Mouse (Mus musculus) neural tube, embryonic 14.5 days (tissue): ENCODE data around the gene 9130213A22Rik. TPM values are rescaled to one million over a fixed set of nuclear protein-coding genes. Genes with fewer than 3 reads are reported as not detected.

Experiments used
- ATAC-seq: fragments of 200-750 bp; cut with Nextera tagmentation; 2 replicates; pipeline ENCODE4 v1.8.0; 2017; ENCODE audit warnings: low read depth, mild to moderate bottlenecking, moderate TSS enrichment, moderate library complexity
- H3K27ac ChIP-seq: fragments of 300-500 bp; sonication (generic); 2 replicates; pipeline ENCODE4 v1.5.1; 2014; ENCODE audit warnings: low read depth, mild to moderate bottlenecking, control low read depth, low read length, moderate library complexity, mixed read lengths
- H3K27me3 ChIP-seq: fragments of 300-500 bp; sonication (generic); 2 replicates; pipeline ENCODE4 v1.6.1; 2014; ENCODE audit warnings: low read length; ENCODE audit not compliant: control insufficient read depth, insufficient read depth
- H3K36me3 ChIP-seq: fragments of 300-500 bp; sonication (generic); 2 replicates; pipeline ENCODE4 v1.6.1; 2014; ENCODE audit warnings: low read length, mixed read lengths; ENCODE audit not compliant: control insufficient read depth, insufficient read depth
- H3K4me1 ChIP-seq: fragments of 300-500 bp; sonication (generic); 2 replicates; pipeline ENCODE4 v1.6.1; 2014; ENCODE audit warnings: low read length; ENCODE audit not compliant: control insufficient read depth, insufficient read depth
- H3K4me2 ChIP-seq: fragments of 300-500 bp; sonication (generic); 2 replicates; pipeline ENCODE4 v1.6.1; 2014; ENCODE audit warnings: mild to moderate bottlenecking, low read depth, low read length, control low read depth
- H3K4me3 ChIP-seq: fragments of 300-500 bp; sonication (generic); 2 replicates; pipeline ENCODE4 v1.5.1; 2014; ENCODE audit warnings: low read depth, low read length, control low read depth, mixed read lengths
- H3K9ac ChIP-seq: fragments of 300-500 bp; sonication (generic); replicated peaks from 2 replicates; pipeline ENCODE4 v1.6.1; 2014; ENCODE audit warnings: low read depth, mild to moderate bottlenecking, control low read depth, low read length, mixed read lengths
- H3K9me3 ChIP-seq: fragments of 300-500 bp; sonication (generic); 2 replicates; pipeline ENCODE4 v1.6.1; 2016; ENCODE audit warnings: low read length; ENCODE audit not compliant: control insufficient read depth
- WGBS: fragments of 180-500 bp; shearing (Covaris S2); extraction: QIAGEN DNeasy Blood & Tissue Kit; methylation state at CpG from one replicate; pipeline ENCODE4 v1.1.7; 2014; 5-methylcytosine and 5-hydroxymethylcytosine counted together
- polyA plus RNA-seq: library from polyadenylated mRNA; unstranded; fragments of >200 nt; fragmentation: Nextera tagmentation; extraction: Ambion mirVana; gene quantifications from 2 replicates; pipeline ENCODE4 v1.2.1, GENCODE M21; 2014

9130213A22Rik gene
- polyA plus RNA-seq, 1 experiment from 2014 or later = 0.48 TPM

DNA sequence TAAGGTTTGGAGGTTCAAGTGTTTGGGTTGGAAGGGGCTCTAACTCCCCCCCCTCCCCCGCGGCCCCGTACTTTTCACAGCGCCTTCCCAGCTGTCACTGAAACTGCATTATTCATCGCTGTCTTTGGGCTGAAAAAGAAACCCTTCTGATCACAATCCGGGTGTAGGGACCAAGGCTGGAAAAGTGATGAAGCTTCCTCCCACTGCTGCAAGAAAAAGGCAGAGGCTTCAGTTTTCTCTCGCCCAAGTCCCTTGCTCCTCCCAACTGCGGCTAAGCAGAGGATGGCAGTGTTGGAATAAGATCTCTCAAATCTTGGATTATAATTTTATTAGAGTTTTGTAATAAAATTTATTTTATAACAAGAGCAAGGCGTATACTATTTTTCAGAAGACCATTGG is 49.7 kb downstream of the 9130213A22Rik start:
- WGBS = 5% methylated on average over 9 of the region's 9 CpGs
- ATAC-seq = no peak
- H3K36me3 ChIP-seq = no peaks in the 10 kb centered on the region
- H3K27ac ChIP-seq = peak overlapping the region; percentile 98
- H3K4me3 ChIP-seq = peak overlapping the region; percentile 30
- H3K9ac ChIP-seq = peak overlapping the region; percentile 78
- H3K4me1 ChIP-seq = peaks cover 15% of the 10 kb centered on the region
- H3K4me2 ChIP-seq = peak overlapping the region; percentile 55
- H3K27me3 ChIP-seq = no peaks in the 10 kb centered on the region
- H3K9me3 ChIP-seq = no peaks in the 10 kb centered on the region

DNA sequence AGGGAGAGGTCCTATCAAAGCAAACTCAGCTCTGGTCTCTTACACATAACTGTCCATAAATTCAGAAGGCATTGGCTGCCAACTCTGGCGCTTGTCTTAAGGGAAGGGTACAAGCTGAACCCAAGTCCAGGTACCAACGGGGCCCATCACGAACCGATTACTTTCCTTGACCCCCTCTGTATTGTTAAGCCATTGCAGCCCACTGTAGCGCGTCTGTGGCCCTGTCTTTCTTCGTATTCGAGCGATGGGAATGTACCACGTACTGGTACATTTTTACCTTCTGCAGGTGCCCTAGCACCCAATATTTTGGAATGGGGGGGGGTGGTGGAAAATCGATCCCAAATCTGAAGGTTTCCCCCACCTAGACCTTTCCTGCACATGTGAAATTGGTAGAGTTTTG is 50.2 kb downstream of the 9130213A22Rik start:
- 90% methylated on average over 11 of the region's 11 CpGs for WGBS

DNA sequence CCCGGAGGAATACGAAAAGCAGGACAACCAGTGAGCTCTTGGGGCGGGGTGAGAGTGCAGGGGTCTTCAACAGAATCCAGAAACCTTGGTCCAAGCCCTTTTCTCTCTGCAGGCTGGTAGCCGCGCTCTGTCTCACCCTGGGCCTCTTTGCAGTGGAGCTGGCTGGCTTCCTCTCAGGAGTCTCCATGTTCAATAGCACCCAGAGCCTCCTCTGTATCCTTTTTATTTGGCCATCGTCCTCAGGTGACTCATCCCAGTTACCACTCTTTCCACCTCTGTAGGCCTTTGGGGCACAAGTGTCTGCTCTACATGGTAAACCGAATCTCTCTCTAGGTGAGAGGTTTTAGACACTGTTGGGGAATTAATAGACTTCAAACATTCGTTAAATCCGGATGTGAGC is 51.1 kb downstream of the 9130213A22Rik start:
- Histone ChIP-seq H3K4me3 (peak overlapping the region; percentile 60), H3K27me3 (no peaks in the 10 kb centered on the region), H3K36me3 (no peaks in the 10 kb centered on the region), H3K27ac (peak overlapping the region; percentile 88; the same call in 1 of the 2 replicates), H3K4me2 (peak overlapping the region; percentile 82), H3K9ac (peak overlapping the region; percentile 65), H3K9me3 (no peaks in the 10 kb centered on the region), H3K4me1 (peaks cover 21% of the 10 kb centered on the region)
- ATAC-seq = no peak
- WGBS = 25% methylated on average over 9 of the region's 9 CpGs

More for the DNA sequence above, 50.2 kb downstream of the 9130213A22Rik start:
- H3K4me2 ChIP-seq = peak overlapping the region; percentile 55
- no peaks in the 10 kb centered on the region for H3K27me3 ChIP-seq
- peak overlapping the region; percentile 30; the same call in 1 of the 2 replicates for H3K4me3 ChIP-seq
- H3K36me3 ChIP-seq = no peaks in the 10 kb centered on the region
- H3K27ac ChIP-seq = peak overlapping the region; percentile 98
- peaks cover 17% of the 10 kb centered on the region for H3K4me1 ChIP-seq
- no peak for ATAC-seq
- no peaks in the 10 kb centered on the region for H3K9me3 ChIP-seq
- H3K9ac ChIP-seq = peak overlapping the region; percentile 78

DNA sequence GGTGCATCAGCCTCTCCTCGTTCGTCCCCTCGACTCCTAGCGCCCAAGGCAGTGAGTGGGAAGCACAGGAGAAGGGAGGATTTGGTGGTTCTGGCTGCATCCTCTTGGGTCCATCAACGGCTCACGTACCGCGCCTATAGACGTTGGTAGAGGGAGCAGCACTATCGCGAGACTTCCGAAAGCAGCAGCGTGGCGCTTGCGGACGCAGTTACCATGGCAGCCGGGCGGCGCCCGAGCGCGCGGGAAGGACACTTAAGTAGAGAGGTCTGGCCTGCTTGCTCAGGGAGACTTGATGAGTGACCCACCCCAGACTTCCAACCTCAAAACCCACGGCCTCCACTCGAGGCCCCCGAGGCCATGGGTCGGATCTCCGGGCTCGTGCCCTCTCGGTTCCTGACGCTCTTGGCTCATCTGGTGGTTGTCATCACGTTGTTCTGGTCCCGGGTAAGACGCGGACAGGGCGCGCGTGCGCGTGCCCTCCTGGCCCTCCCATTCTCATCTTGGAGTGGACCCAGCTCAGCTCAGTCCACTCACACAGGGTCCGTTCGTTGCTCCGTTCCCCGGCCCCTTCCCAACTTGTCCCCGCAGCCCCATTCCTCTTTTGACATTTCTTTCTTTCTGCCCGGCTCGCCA is 51.7 kb downstream of the 9130213A22Rik start, which contains the start of gene Tmem107:
TSS of gene Tmem107 (plus strand) at position 217 of the 633 bp plus-strand sequence.
- peak within 1 kb of the TSS; percentile 82 for H3K4me2 ChIP-seq
- peak within 1 kb of the TSS; percentile 88 for H3K27ac ChIP-seq
- H3K36me3 ChIP-seq = no peaks in the 10 kb centered on the region
- WGBS = under 1% methylated on average over 47 of the region's 47 CpGs
- ATAC-seq = peak; percentile 87
- no peaks in the 10 kb centered on the region for H3K9me3 ChIP-seq
- H3K4me1 ChIP-seq = peaks cover 23% of the 10 kb centered on the region
- no peaks in the 10 kb centered on the region for H3K27me3 ChIP-seq
- H3K4me3 ChIP-seq = peak within 1 kb of the TSS; percentile 60
- peak within 1 kb of the TSS; percentile 65 for H3K9ac ChIP-seq

DNA sequence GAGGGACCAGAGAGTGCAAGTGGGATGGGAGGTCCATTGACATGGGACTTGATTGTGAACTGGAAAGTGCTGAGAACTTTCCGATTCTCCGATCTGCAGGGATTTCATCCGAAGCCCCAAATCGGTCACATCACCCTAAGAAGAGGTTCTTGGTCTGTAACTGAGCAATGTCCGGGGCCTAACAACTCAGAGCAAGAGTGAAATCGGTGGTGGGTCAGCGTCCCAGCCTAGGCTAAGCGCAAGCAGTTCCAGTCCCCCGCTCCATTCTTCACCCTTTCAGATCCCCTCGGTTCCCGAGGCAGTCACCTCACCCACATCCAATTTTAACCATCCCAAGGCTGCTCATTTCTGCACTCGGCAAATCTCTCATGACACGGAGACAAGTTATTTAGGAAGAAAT is 52.3 kb downstream of the 9130213A22Rik start:
- Histone ChIP-seq H3K4me2 (peak overlapping the region; percentile 82), H3K4me1 (peaks cover 23% of the 10 kb centered on the region), H3K4me3 (peak overlapping the region; percentile 60), H3K27ac (peak overlapping the region; percentile 88), H3K9ac (peak overlapping the region; percentile 65), H3K9me3 (no peaks in the 10 kb centered on the region), H3K27me3 (no peaks in the 10 kb centered on the region), H3K36me3 (no peaks in the 10 kb centered on the region)
- ATAC-seq = no peak
- WGBS = under 1% methylated on average over 13 of the region's 13 CpGs

Other genes with a start within 250 kb of the 9130213A22Rik start
- not detected in 2 replicates for gene Rnf222, start 234.0 kb downstream of the 9130213A22Rik start, polyA plus RNA-seq
- gene Rpl26, start 221.0 kb downstream of the 9130213A22Rik start, polyA plus RNA-seq = 594 and 606 TPM in 2 replicates
- 0.89 and 1.3 TPM in 2 replicates for gene Odf4, start 195.5 kb downstream of the 9130213A22Rik start, polyA plus RNA-seq
- 20.4 and 24.7 TPM in 2 replicates for gene Arhgef15, start 165.1 kb downstream of the 9130213A22Rik start, polyA plus RNA-seq
- 1.6 and 2.2 TPM in 2 replicates for gene Slc25a35, start 154.5 kb downstream of the 9130213A22Rik start, polyA plus RNA-seq
- 25.5 and 30.6 TPM in 2 replicates for gene Rangrf, start 147.4 kb downstream of the 9130213A22Rik start, polyA plus RNA-seq
- 16.0 and 16.5 TPM in 2 replicates for gene Pfas, start 114.1 kb downstream of the 9130213A22Rik start, polyA plus RNA-seq
- gene Ctc1, start 106.7 kb downstream of the 9130213A22Rik start, polyA plus RNA-seq = 51.8 and 59.3 TPM in 2 replicates
- 8.7 and 12.8 TPM in 2 replicates for gene Aurkb, start 76.9 kb downstream of the 9130213A22Rik start, polyA plus RNA-seq
- gene Borcs6, start 62.9 kb downstream of the 9130213A22Rik start, polyA plus RNA-seq = 16.1 and 17.7 TPM in 2 replicates
- 24.7 and 27.7 TPM in 2 replicates for gene Tmem107, start 51.8 kb downstream of the 9130213A22Rik start, polyA plus RNA-seq
- 337 and 385 TPM in 2 replicates for gene Vamp2, start 34.1 kb downstream of the 9130213A22Rik start, polyA plus RNA-seq
- 6.5 and 9.4 TPM in 2 replicates for gene Per1, start 27.4 kb downstream of the 9130213A22Rik start, polyA plus RNA-seq
- 0.43 and 0.52 TPM in 2 replicates for gene Hes7, start 2.2 kb downstream of the 9130213A22Rik start, polyA plus RNA-seq
- 2.2 and 5.0 TPM in 2 replicates for gene Aloxe3, start 3.3 kb upstream of the 9130213A22Rik start, polyA plus RNA-seq
- gene Alox12b, start 34.4 kb upstream of the 9130213A22Rik start, polyA plus RNA-seq = 0.43 and 0.67 TPM in 2 replicates
- gene Alox8, start 75.3 kb upstream of the 9130213A22Rik start, polyA plus RNA-seq = 0.24 and 0.43 TPM in 2 replicates
- 0.35 and 0.62 TPM in 2 replicates for gene Gucy2e, start 114.4 kb upstream of the 9130213A22Rik start, polyA plus RNA-seq
- gene Cntrob, start 201.2 kb upstream of the 9130213A22Rik start, polyA plus RNA-seq = 10.3 and 15.7 TPM in 2 replicates
- gene Trappc1, start 201.4 kb upstream of the 9130213A22Rik start, polyA plus RNA-seq = 191 and 200 TPM in 2 replicates
- gene Kcnab3, start 203.7 kb upstream of the 9130213A22Rik start, polyA plus RNA-seq = 5.7 and 7.3 TPM in 2 replicates
- gene Rnf227, start 217.9 kb upstream of the 9130213A22Rik start, polyA plus RNA-seq = 213 and 260 TPM in 2 replicates
- 86.0 and 89.6 TPM in 2 replicates for gene Chd3, start 246.8 kb upstream of the 9130213A22Rik start, polyA plus RNA-seq